Mouse (Mus musculus): Measurements from ENCODE around the gene Fam129b. TPM values are rescaled to one million over a fixed set of nuclear protein-coding genes. Genes with fewer than 3 reads are reported as not detected.

Gene Fam129b
- polyA plus RNA-seq, 1 experiment from 2014 or later: 108 TPM

- peak overlapping the region; percentile 99 for H3K27ac ChIP-seq (ENCODE audit: low read length)
- H3K4me3 ChIP-seq (replicated peaks; ENCODE audit: low read length): peak overlapping the region; percentile 79
- under 1% methylated on average over 55 of the region's 55 CpGs for WGBS
- no peaks in the 10 kb centered on the region for H3K27me3 ChIP-seq (ENCODE audit: control insufficient read depth, insufficient read depth, low read length)
- H3K9me3 ChIP-seq (replicated peaks; ENCODE audit: control insufficient read depth, low read length): no peaks in the 10 kb centered on the region
- ATAC-seq (ENCODE audit: insufficient read depth, low FRiP score): peak; percentile 88
- H3K9ac ChIP-seq (ENCODE audit: low read length): peak overlapping the region; percentile 94
- peaks cover 33% of the 10 kb centered on the region for H3K4me1 ChIP-seq (ENCODE audit: control insufficient read depth, insufficient read depth, low read length)
- H3K36me3 ChIP-seq (ENCODE audit: control insufficient read depth, insufficient read depth, low read length): peaks cover 9% of the 10 kb centered on the region; the same call in 1 of the 2 replicates
- H3K4me2 ChIP-seq (ENCODE audit: low read depth, low read length): peak overlapping the region; percentile 97
Observed at GRCm38 (mm10) chr2:32966689-32967631, 91.0 kb downstream of the Fam129b start.

- H3K36me3 ChIP-seq (ENCODE audit: control insufficient read depth, insufficient read depth, low read length): peaks cover 6% of the 10 kb centered on the region; the same call in 1 of the 2 replicates
- no peak overlapping the region for H3K27ac ChIP-seq (ENCODE audit: low read length)
- H3K4me3 ChIP-seq (replicated peaks; ENCODE audit: low read length): no peak overlapping the region; the same call in 1 of the 2 replicates
- H3K4me2 ChIP-seq (ENCODE audit: low read depth, low read length): peak overlapping the region; percentile 97; the same call in 1 of the 2 replicates
- WGBS: 85% methylated on average over 9 of the region's 9 CpGs
- H3K4me1 ChIP-seq (ENCODE audit: control insufficient read depth, insufficient read depth, low read length): peaks cover 27% of the 10 kb centered on the region
- ATAC-seq (ENCODE audit: insufficient read depth, low FRiP score): no peak
- H3K9ac ChIP-seq (ENCODE audit: low read length): peak overlapping the region; percentile 94
- H3K9me3 ChIP-seq (replicated peaks; ENCODE audit: control insufficient read depth, low read length): no peaks in the 10 kb centered on the region
- H3K27me3 ChIP-seq (ENCODE audit: control insufficient read depth, insufficient read depth, low read length): no peaks in the 10 kb centered on the region
Observed at GRCm38 (mm10) chr2:32968024-32968614, 92.2 kb downstream of the Fam129b start.

DNA sequence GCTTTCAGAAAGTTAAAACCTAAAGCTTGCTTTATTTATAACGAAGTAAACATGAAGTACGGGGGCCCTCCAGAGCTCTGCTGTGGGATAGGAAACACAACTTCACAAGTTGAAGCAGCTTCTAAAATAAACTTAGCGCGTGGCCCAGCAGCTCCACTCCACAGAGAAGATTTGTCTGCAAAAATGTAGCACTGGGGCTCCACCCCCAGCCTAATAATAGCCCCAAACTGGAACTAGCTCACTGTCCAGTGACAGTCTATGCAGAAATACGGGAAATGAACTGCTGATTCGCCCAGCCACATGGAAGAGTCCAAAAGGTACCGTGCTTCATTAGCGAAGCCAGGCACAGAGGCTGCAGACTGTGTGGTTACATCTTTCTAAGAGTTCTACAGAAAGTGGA lies 93.4 kb downstream of the Fam129b start:
- no peak for ATAC-seq (ENCODE audit: insufficient read depth, low FRiP score)
- Histone ChIP-seq H3K9me3 (replicated peaks; ENCODE audit: control insufficient read depth, low read length) (no peaks in the 10 kb centered on the region), H3K36me3 (ENCODE audit: control insufficient read depth, insufficient read depth, low read length) (0 out of 2 replicates have a peak, but pooled peaks cover 3% of the 10 kb centered on the region), H3K4me2 (ENCODE audit: low read depth, low read length) (no peak overlapping the region), H3K4me3 (replicated peaks; ENCODE audit: low read length) (no peak overlapping the region), H3K4me1 (ENCODE audit: control insufficient read depth, insufficient read depth, low read length) (peaks cover 19% of the 10 kb centered on the region), H3K9ac (ENCODE audit: low read length) (no peak overlapping the region), H3K27me3 (ENCODE audit: control insufficient read depth, insufficient read depth, low read length) (no peaks in the 10 kb centered on the region), H3K27ac (ENCODE audit: low read length) (no peak overlapping the region)
- 75% methylated on average over 8 of the region's 8 CpGs for WGBS

DNA sequence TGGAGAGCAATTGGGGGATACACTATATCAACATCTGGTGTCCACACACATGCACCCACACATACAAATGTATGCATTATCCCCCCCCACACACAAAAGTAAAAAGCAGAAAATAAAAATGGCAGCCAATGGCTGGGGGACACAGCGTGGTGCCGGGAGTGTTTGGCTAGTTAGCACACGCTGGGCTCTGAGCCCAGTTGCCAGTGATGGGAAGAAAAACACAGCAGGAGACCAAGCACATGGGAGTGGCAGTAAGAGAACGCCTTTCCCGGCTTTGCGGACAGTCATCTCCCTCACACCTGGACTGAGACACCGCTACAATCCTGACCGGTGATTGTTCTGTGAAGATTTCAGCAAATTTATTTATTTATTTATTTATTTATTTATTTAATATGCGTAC lies 95.3 kb downstream of the Fam129b start:
- 58% methylated on average over 9 of the region's 9 CpGs for WGBS
- no peaks in the 10 kb centered on the region for H3K9me3 ChIP-seq (replicated peaks; ENCODE audit: control insufficient read depth, low read length)
- H3K4me3 ChIP-seq (replicated peaks; ENCODE audit: low read length): no peak overlapping the region
- H3K4me1 ChIP-seq (ENCODE audit: control insufficient read depth, insufficient read depth, low read length): peaks cover 11% of the 10 kb centered on the region
- H3K9ac ChIP-seq (ENCODE audit: low read length): no peak overlapping the region
- H3K36me3 ChIP-seq (ENCODE audit: control insufficient read depth, insufficient read depth, low read length): no peaks in the 10 kb centered on the region
- no peak overlapping the region for H3K27ac ChIP-seq (ENCODE audit: low read length)
- H3K4me2 ChIP-seq (ENCODE audit: low read depth, low read length): no peak overlapping the region
- H3K27me3 ChIP-seq (ENCODE audit: control insufficient read depth, insufficient read depth, low read length): no peaks in the 10 kb centered on the region
- ATAC-seq (ENCODE audit: insufficient read depth, low FRiP score): no peak

DNA sequence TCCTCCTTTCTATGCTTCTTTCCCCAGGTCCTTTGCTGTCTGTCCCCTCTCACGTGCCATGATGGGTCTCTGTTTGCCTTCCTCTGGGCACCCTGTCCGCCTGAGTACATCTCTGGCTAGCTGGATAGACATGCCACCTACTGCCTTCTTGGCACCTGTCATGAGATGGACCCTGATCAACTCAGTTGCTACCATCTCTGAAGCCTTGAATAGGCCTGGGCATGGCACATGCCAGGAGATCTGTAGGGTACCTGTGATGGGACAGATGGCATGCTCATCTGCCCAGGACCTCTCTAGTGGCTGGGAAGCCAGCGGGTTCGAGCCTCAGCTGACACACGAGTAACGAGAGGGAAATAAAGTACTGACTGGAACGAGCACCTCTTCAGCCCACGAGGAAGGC lies 98.3 kb downstream of the Fam129b start:
- H3K9me3 ChIP-seq (replicated peaks; ENCODE audit: control insufficient read depth, low read length): no peaks in the 10 kb centered on the region
- no peak overlapping the region for H3K4me3 ChIP-seq (replicated peaks; ENCODE audit: low read length)
- no peak overlapping the region for H3K4me2 ChIP-seq (ENCODE audit: low read depth, low read length)
- WGBS: 93% methylated on average over 8 of the region's 8 CpGs
- H3K27ac ChIP-seq (ENCODE audit: low read length): no peak overlapping the region
- no peak for ATAC-seq (ENCODE audit: insufficient read depth, low FRiP score)
- no peaks in the 10 kb centered on the region for H3K36me3 ChIP-seq (ENCODE audit: control insufficient read depth, insufficient read depth, low read length)
- no peaks in the 10 kb centered on the region for H3K4me1 ChIP-seq (ENCODE audit: control insufficient read depth, insufficient read depth, low read length)
- no peak overlapping the region for H3K9ac ChIP-seq (ENCODE audit: low read length)
- no peaks in the 10 kb centered on the region for H3K27me3 ChIP-seq (ENCODE audit: control insufficient read depth, insufficient read depth, low read length)

Other genes starting within 250 kb of the Fam129b start
- gene Eng, start 229.5 kb upstream of the Fam129b start, polyA plus RNA-seq (2015; fragmentation: Nextera tagmentation; extraction: Ambion mirVana): 63.6 and 64.5 TPM in 2 replicates
- gene Fpgs, start 172.0 kb upstream of the Fam129b start, polyA plus RNA-seq (2015; fragmentation: Nextera tagmentation; extraction: Ambion mirVana): 28.3 and 30.6 TPM in 2 replicates
- 71.9 and 82.7 TPM in 2 replicates for gene Cdk9, start 163.0 kb upstream of the Fam129b start, polyA plus RNA-seq (2015; fragmentation: Nextera tagmentation; extraction: Ambion mirVana)
- 26.8 and 27.4 TPM in 2 replicates for gene Sh2d3c, start 155.1 kb upstream of the Fam129b start, polyA plus RNA-seq (2015; fragmentation: Nextera tagmentation; extraction: Ambion mirVana)
- 0.20 and 0.28 TPM in 2 replicates for gene 6330409D20Rik, start 135.1 kb upstream of the Fam129b start, polyA plus RNA-seq (2015; fragmentation: Nextera tagmentation; extraction: Ambion mirVana)
- 59.2 and 67.0 TPM in 2 replicates for gene Tor2a, start 118.9 kb upstream of the Fam129b start, polyA plus RNA-seq (2015; fragmentation: Nextera tagmentation; extraction: Ambion mirVana)
- 0.12 and 0.21 TPM in 2 replicates for gene Ttc16, start 100.5 kb upstream of the Fam129b start, polyA plus RNA-seq (2015; fragmentation: Nextera tagmentation; extraction: Ambion mirVana)
- 3.9 and 6.7 TPM in 2 replicates for gene Ptrh1, start 100.3 kb upstream of the Fam129b start, polyA plus RNA-seq (2015; fragmentation: Nextera tagmentation; extraction: Ambion mirVana)
- gene Cfap157, start 91.7 kb upstream of the Fam129b start, polyA plus RNA-seq (2015; fragmentation: Nextera tagmentation; extraction: Ambion mirVana): 0.10 and 0.41 TPM in 2 replicates
- gene Stxbp1, start 28.9 kb upstream of the Fam129b start, polyA plus RNA-seq (2015; fragmentation: Nextera tagmentation; extraction: Ambion mirVana): 20.8 and 23.2 TPM in 2 replicates
- gene Rpl12, start 85.4 kb downstream of the Fam129b start, polyA plus RNA-seq (2015; fragmentation: Nextera tagmentation; extraction: Ambion mirVana): 124 and 174 TPM in 2 replicates
- gene Lrsam1, start 85.5 kb downstream of the Fam129b start, polyA plus RNA-seq (2015; fragmentation: Nextera tagmentation; extraction: Ambion mirVana): 10.4 and 11.2 TPM in 2 replicates
- gene Slc2a8, start 106.0 kb downstream of the Fam129b start, polyA plus RNA-seq (2015; fragmentation: Nextera tagmentation; extraction: Ambion mirVana): 14.6 and 14.9 TPM in 2 replicates